In genomic region chr2:166672171-166672965, GRCm38 (mm10) we compare ENCODE assay signal across 15 mouse cellular contexts. TPM values are rescaled to one million over a fixed set of nuclear protein-coding genes. Genes with fewer than 3 reads are reported as not detected.
A peak's percentile ranks its signal among the peaks of the same experiment; 100 is the strongest.
DNase-seq lines count a peak whose midpoint lies in the region; ATAC-seq and TF ChIP-seq lines count a peak whose summit lies in the region.
"Had no signal": no experiment of that assay in that cellular context is flagged by ENCODE, and none has a peak within 500 bp of the region (broad histone marks: within the 10 kb centered on the region; RNA-seq: fewer than 3 reads in every experiment).

No protein-coding gene starts in this region.

- no peaks in the 10 kb centered on the region for H3K27me3 ChIP-seq in forebrain, embryonic 12.5 days
- H3K27me3 ChIP-seq: Patski had no signal

- no peak overlapping the region for H3K4me2 ChIP-seq in forebrain, embryonic 12.5 days
- H3K4me2 ChIP-seq: liver, embryonic 12.5 days had no signal

- intact Hi-C loops in gastrocnemius, postnatal 14 days (cut with DNase I; ENCODE audit: low total_unique reads): no loop called here

- peak overlapping the region; percentile 53; the same call in 1 of the 2 replicates for H3K27ac ChIP-seq in layer of hippocampus, adult 2 months
- peak overlapping the region; percentile 59 for H3K27ac ChIP-seq in forebrain, embryonic 12.5 days
- H3K27ac ChIP-seq: liver, embryonic 12.5 days had no signal

- H3K4me1 ChIP-seq in forebrain, embryonic 12.5 days: peaks cover 76% of the 10 kb centered on the region

- no peak overlapping the region for H3K4me3 ChIP-seq in layer of hippocampus, adult 2 months
- no peak overlapping the region for H3K4me3 ChIP-seq in forebrain, embryonic 12.5 days (replicated peaks)
- H3K4me3 ChIP-seq: liver, embryonic 12.5 days had no signal

- no peak overlapping the region for H3K9ac ChIP-seq in forebrain, embryonic 12.5 days
- H3K9ac ChIP-seq: liver, embryonic 12.5 days had no signal

- WGBS in forebrain, embryonic 12.5 days: 84% methylated on average over 14 of the region's 14 CpGs

- no peak for DNase-seq in layer of hippocampus, adult 2 months (ENCODE audit: low spot score in 2 of 2)
- DNase-seq in layer of hippocampus, adult 18-20 months (ENCODE audit: low spot score in 2 of 2): no peak
- peak; percentile 82 for DNase-seq in induced T-regulatory cell, adult 2 months (ENCODE audit: low read depth)
- DNase-seq in naive thymus-derived CD4-positive, alpha-beta T cell, adult 2 months (ENCODE audit: low read depth): peak; percentile 77
- DNase-seq in heart, adult 8-10 months (ENCODE audit: low spot score): no peak
- no peak for DNase-seq in layer of hippocampus, adult 8-10 months (ENCODE audit: low spot score in 2 of 2)
- no peak for DNase-seq in gastrocnemius, postnatal 14 days
- DNase-seq: adrenal gland, postnatal 10 days; cerebellum, adult 11-12 months; gastrocnemius, postnatal 25 days; kidney, adult 9 months; right cerebral cortex, postnatal 14 days had no signal

- no peaks in the 10 kb centered on the region for H3K9me3 ChIP-seq in forebrain, embryonic 12.5 days
- H3K9me3 ChIP-seq: liver, embryonic 12.5 days had no signal

- ATAC-seq in forebrain, embryonic 12.5 days (ENCODE audit: low FRiP score): no peak
- ATAC-seq: liver, embryonic 12.5 days; Patski had no signal

- no peak for TF ChIP-seq CTCF in layer of hippocampus, adult 2 months (conservative IDR thresholded peaks at IDR 0.05)

- H3K36me3 ChIP-seq in forebrain, embryonic 12.5 days (replicated peaks): no peaks in the 10 kb centered on the region
- H3K36me3 ChIP-seq: liver, embryonic 12.5 days had no signal

RNA-seq across cellular contexts. Expression of gene Prex1, which starts 41.3 kb away (rescaled TPM):
- total RNA-seq in layer of hippocampus, adult 2 months (2021): 10 to 100 TPM; 69.9 to 71.3 TPM
- total RNA-seq in layer of hippocampus, adult 18-20 months (2021): 10 to 100 TPM; 67.8 to 68.8 TPM
- polyA plus RNA-seq in forebrain, embryonic 12.5 days (2016; fragmentation: Nextera tagmentation; extraction: Ambion mirVana): 29.9 and 30.7 TPM in 2 replicates
- 1 to 10 TPM; 4.2 to 5.4 (median 4.8) TPM for total RNA-seq in heart, adult 8-10 months (2022)
- total RNA-seq in layer of hippocampus, adult 8-10 months (2022): 10 to 100 TPM; 67.2 to 81.3 (median 74.2) TPM
- 10 to 100 TPM in 1 of 2 experiments, 1 to 10 TPM in 1; 7.4 to 11.5 TPM for total RNA-seq in gastrocnemius, postnatal 14 days (2021)

Comparison
In these comparisons a context has a peak if more than half of its experiments do, and no peak if none do; other contexts are left out.
1. DNase-seq: peak in induced T-regulatory cell, adult 2 months (single experiment) and naive thymus-derived CD4-positive, alpha-beta T cell, adult 2 months (single experiment); none in layer of hippocampus, adult 2 months (0 of 2), layer of hippocampus, adult 18-20 months (0 of 2), heart, adult 8-10 months (single experiment), layer of hippocampus, adult 8-10 months (0 of 2) and gastrocnemius, postnatal 14 days (single experiment).
2. RNA of gene Prex1, which starts 41.3 kb away (total RNA-seq): 67.2 to 81.3 TPM in layer of hippocampus, adult 8-10 months, 69.9 to 71.3 TPM in layer of hippocampus, adult 2 months and 67.8 to 68.8 TPM in layer of hippocampus, adult 18-20 months; 7.4 to 11.5 TPM in gastrocnemius, postnatal 14 days and 4.2 to 5.4 TPM in heart, adult 8-10 months; every median in the first group is over 4 times any median in the second.